ENCODE assay signal across 21 mouse cellular contexts in the genomic region with DNA sequence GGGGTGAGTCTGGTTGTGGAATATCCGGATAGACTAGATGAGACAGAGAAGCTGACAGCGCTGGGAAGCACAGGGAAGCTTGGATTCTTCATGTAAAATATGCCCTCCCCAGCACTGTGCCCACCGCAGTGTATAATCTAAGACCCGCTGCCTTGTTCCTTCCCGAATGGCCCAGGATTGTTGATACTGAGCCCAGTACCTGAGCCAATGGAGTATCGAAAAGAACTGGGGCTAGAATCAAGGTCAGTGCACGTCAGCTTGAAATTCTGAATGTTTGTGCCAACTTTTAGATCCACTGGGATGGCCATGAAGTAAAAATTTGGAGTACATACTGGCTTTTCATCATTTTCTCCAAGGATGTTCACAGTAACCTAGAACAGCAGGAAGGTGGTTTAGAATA. TPM values are rescaled to one million over a fixed set of nuclear protein-coding genes. Genes with fewer than 3 reads are reported as not detected.
DNase-seq lines count a peak whose midpoint lies in the region; ATAC-seq lines count a peak whose summit lies in the region.
"Had no signal": no experiment of that assay in that cellular context is flagged by ENCODE, and none has a peak within 500 bp of the region (broad histone marks: within the 10 kb centered on the region; RNA-seq: fewer than 3 reads in every experiment).

No protein-coding gene starts in this region.

- H3K4me3 ChIP-seq in hindbrain, embryonic 15.5 days, result no peak overlapping the region
- H3K4me3 ChIP-seq in hindbrain, embryonic 10.5 days, result no peak overlapping the region
- H3K4me3 ChIP-seq in midbrain, embryonic 13.5 days (replicated peaks), result no peak overlapping the region
- H3K4me3 ChIP-seq: embryonic facial prominence, embryonic 10.5 days; heart, embryonic 12.5 days; intestine, embryonic 15.5 days; kidney, embryonic 15.5 days had no signal

- 77% methylated on average over 7 of the region's 7 CpGs for WGBS in hindbrain, embryonic 15.5 days
- WGBS in hindbrain, embryonic 10.5 days, result 88% methylated on average over 7 of the region's 7 CpGs
- WGBS in midbrain, embryonic 13.5 days, result 72% methylated on average over 7 of the region's 7 CpGs

- no peaks in the 10 kb centered on the region for H3K36me3 ChIP-seq in hindbrain, embryonic 15.5 days
- no peaks in the 10 kb centered on the region for H3K36me3 ChIP-seq in hindbrain, embryonic 10.5 days
- H3K36me3 ChIP-seq in midbrain, embryonic 13.5 days, result no peaks in the 10 kb centered on the region
- H3K36me3 ChIP-seq: embryonic facial prominence, embryonic 10.5 days; heart, embryonic 12.5 days; intestine, embryonic 15.5 days; kidney, embryonic 15.5 days had no signal

- H3K4me2 ChIP-seq in hindbrain, embryonic 15.5 days, result no peak overlapping the region
- H3K4me2 ChIP-seq in midbrain, embryonic 13.5 days (replicated peaks), result no peak overlapping the region
- H3K4me2 ChIP-seq: intestine, embryonic 15.5 days; kidney, embryonic 15.5 days had no signal

- H3K27me3 ChIP-seq in hindbrain, embryonic 15.5 days, result peaks cover 3% of the 10 kb centered on the region; the same call in 1 of the 2 replicates
- peaks cover 6% of the 10 kb centered on the region; the same call in 1 of the 2 replicates for H3K27me3 ChIP-seq in hindbrain, embryonic 10.5 days (ENCODE audit: insufficient read depth, poor library complexity, severe bottlenecking)
- peaks cover 22% of the 10 kb centered on the region; the same call in 1 of the 2 replicates for H3K27me3 ChIP-seq in midbrain, embryonic 13.5 days
- H3K27me3 ChIP-seq: CH12.LX; heart, embryonic 12.5 days; intestine, embryonic 15.5 days had no signal

- no peak overlapping the region for H3K9ac ChIP-seq in hindbrain, embryonic 15.5 days
- no peak overlapping the region for H3K9ac ChIP-seq in midbrain, embryonic 13.5 days (replicated peaks)
- H3K9ac ChIP-seq: heart, embryonic 12.5 days; intestine, embryonic 15.5 days; kidney, embryonic 15.5 days; lung, embryonic 14.5 days had no signal

- H3K9me3 ChIP-seq in hindbrain, embryonic 15.5 days, result no peaks in the 10 kb centered on the region
- H3K9me3 ChIP-seq in hindbrain, embryonic 10.5 days, result no peaks in the 10 kb centered on the region
- H3K9me3 ChIP-seq in midbrain, embryonic 13.5 days, result 0 out of 2 replicates have a peak, but pooled peaks cover 2% of the 10 kb centered on the region
- H3K9me3 ChIP-seq: embryonic facial prominence, embryonic 10.5 days; heart, embryonic 12.5 days; intestine, embryonic 15.5 days; kidney, embryonic 15.5 days had no signal

- peak overlapping the region; percentile 33; the same call in 1 of the 2 replicates for H3K27ac ChIP-seq in hindbrain, embryonic 15.5 days (replicated peaks)
- H3K27ac ChIP-seq in hindbrain, embryonic 10.5 days, result no peak overlapping the region
- peak overlapping the region; percentile 14; the same call in 1 of the 2 replicates for H3K27ac ChIP-seq in midbrain, embryonic 13.5 days
- H3K27ac ChIP-seq: embryonic facial prominence, embryonic 10.5 days; intestine, embryonic 15.5 days; kidney, embryonic 15.5 days had no signal

- peak; percentile 51 for DNase-seq in adrenal gland, adult 2 months
- no peak for DNase-seq in adrenal gland, postnatal 25 days
- no peak for DNase-seq in hindbrain, embryonic 10.5 days (ENCODE audit: low spot score)
- peak; percentile 22 to 44 for DNase-seq in adrenal gland, postnatal 36 days
- DNase-seq in left cerebral cortex, adult 8-10 months (ENCODE audit: low spot score in 2 of 2), result no peak
- DNase-seq in B cell, adult 2 months, result no peak
- DNase-seq: cerebellum, adult 11 months; left cerebral cortex, postnatal 4 days; thymus, adult 18-20 months had no signal

- peak; percentile 5; the same call in 1 of the 2 replicates for ATAC-seq in hindbrain, embryonic 15.5 days (ENCODE audit: low FRiP score, low read depth)
- ATAC-seq in midbrain, embryonic 13.5 days, result peak; percentile 12

- H3K4me1 ChIP-seq in hindbrain, embryonic 15.5 days (replicated peaks), result peaks cover 21% of the 10 kb centered on the region
- H3K4me1 ChIP-seq in hindbrain, embryonic 10.5 days (replicated peaks), result peaks cover 12% of the 10 kb centered on the region
- H3K4me1 ChIP-seq in midbrain, embryonic 13.5 days (replicated peaks), result peaks cover 25% of the 10 kb centered on the region

RNA-seq across cellular contexts. Expression of a gene that starts 46.2 kb away (rescaled TPM):
- not detected for total RNA-seq in adrenal gland, adult 2 months (2021)
- 0.06 TPM in 1 of 2 replicates, not detected in the other for polyA plus RNA-seq in adrenal gland, adult 2 months (2012; rRNA removed)
- total RNA-seq in adrenal gland, postnatal 25 days (2021), result not detected in 2 replicates
- 0.16 and 0.19 TPM in 2 replicates for polyA plus RNA-seq in hindbrain, embryonic 15.5 days (2015; fragmentation: Nextera tagmentation; extraction: Ambion mirVana)
- 0.05 and 0.27 TPM in 2 replicates for polyA plus RNA-seq in hindbrain, embryonic 10.5 days (2016; fragmentation: Nextera tagmentation; extraction: Ambion mirVana)
- total RNA-seq in adrenal gland, postnatal 36 days (2021), result under 1 TPM in 1 of 2 experiments, not detected in 1; 0.10 TPM
- polyA plus RNA-seq in midbrain, embryonic 13.5 days (2015; fragmentation: Nextera tagmentation; extraction: Ambion mirVana), result 0.14 TPM in 1 of 2 replicates, not detected in the other
- 1 to 10 TPM in 3 of 4 experiments, under 1 TPM in 1; 0.78 to 3.9 (median 2.6) TPM for total RNA-seq in left cerebral cortex, adult 8-10 months (2022)
- total RNA-seq: neutrophil, adult 5-6 weeks had no signal
- polyA plus RNA-seq: embryonic facial prominence, embryonic 10.5 days; intestine, embryonic 15.5 days; large intestine, adult 2 months; liver, embryonic 11.5 days; lung, embryonic 14.5 days; small intestine, adult 2 months had no signal

Comparison
In these comparisons a context has a peak if more than half of its experiments do, and no peak if none do; other contexts are left out.
1. DNase-seq: peak in adrenal gland, adult 2 months (single experiment) and adrenal gland, postnatal 36 days (2 of 2); none in adrenal gland, postnatal 25 days (single experiment), hindbrain, embryonic 10.5 days (single experiment), left cerebral cortex, adult 8-10 months (0 of 2) and B cell, adult 2 months (0 of 2).